Mouse (Mus musculus) erythroblast, adult 5-6 weeks (primary cell): ENCODE data around the gene Prdx4. TPM values are rescaled to one million over a fixed set of nuclear protein-coding genes. Genes with fewer than 3 reads are reported as not detected.
A peak's percentile ranks its signal among the peaks of the same experiment; 100 is the strongest.
"Not testable (repeated sequence)": the region's sequence is repeated elsewhere in the genome, so short reads cannot be mapped to it uniquely, and the experiment has no call there.

ENCODE experiments used
- ATAC-seq: replicated peaks from 2 replicates; pipeline ENCODE4 v1.8.0; 2016; ENCODE audit warnings: moderate number of reproducible peaks, mild to moderate bottlenecking, moderate TSS enrichment, inconsistent platforms; ENCODE audit not compliant: poor library complexity, low FRiP score, severe bottlenecking
- total RNA-seq, 2 experiments: library from RNA; stranded (forward) in 1 of 2; stranded (reverse) in 1 of 2; fragments of 150-400 nt in 1 of 2; fragments of 200-764, 138-1000 nt in 1 of 2; gene quantifications; 2 replicates each; pipeline versions ENCODE4 v1.2.3 to v1.2.4; 2015 to 2017; ENCODE audit warnings: low replicate concordance in 2 of 2

Prdx4 gene
- total RNA-seq (2015; ENCODE audit: low replicate concordance), result 13.0 and 15.0 TPM in 2 replicates
- total RNA-seq (2017; ENCODE audit: low replicate concordance), result 9.1 and 10.6 TPM in 2 replicates

DNA sequence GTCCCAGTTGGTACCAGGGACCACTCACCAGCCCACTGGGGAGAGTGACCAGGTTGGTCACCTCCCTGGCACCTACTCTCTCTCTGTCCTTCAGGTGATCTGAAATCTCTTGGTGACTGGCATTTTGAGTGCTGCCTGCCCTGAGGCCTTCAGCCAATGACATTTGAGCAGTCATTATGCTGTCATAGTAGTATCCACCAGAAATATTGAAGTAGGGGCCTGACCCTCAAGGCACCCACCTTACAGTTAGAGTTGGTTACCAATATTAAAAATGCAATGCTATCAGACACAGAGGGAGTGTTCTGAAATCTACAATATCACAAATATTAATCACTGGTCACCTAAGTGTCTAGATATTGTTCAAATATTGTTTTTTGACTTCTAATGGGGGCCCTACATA, at the start of gene Prdx4:
Prdx4 (minus strand) TSS at position 101 of the 400 bp plus-strand sequence.
- ATAC-seq, result no peak

DNA sequence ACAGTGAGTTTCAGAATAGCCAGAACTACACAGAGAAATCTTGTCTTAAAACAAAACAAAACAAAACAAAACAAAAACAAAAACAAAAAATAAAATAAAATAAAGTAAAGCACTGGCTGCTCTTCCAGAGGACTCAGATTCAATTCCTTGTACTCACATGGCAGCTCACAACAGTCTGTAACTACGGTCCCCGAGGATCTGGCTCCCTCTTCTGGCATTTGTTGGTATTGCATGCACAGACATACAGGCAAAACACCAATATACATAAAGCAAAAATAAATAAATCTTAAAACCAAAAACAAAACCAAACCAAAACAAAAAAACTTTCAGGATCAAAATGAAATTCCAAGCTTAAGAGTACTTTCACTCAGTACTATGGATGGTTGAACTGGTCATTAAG, 36.0 kb upstream of the Prdx4 start:
- ATAC-seq, result 0 out of 2 replicates have a peak, but pooled peaks have one; percentile 65

DNA sequence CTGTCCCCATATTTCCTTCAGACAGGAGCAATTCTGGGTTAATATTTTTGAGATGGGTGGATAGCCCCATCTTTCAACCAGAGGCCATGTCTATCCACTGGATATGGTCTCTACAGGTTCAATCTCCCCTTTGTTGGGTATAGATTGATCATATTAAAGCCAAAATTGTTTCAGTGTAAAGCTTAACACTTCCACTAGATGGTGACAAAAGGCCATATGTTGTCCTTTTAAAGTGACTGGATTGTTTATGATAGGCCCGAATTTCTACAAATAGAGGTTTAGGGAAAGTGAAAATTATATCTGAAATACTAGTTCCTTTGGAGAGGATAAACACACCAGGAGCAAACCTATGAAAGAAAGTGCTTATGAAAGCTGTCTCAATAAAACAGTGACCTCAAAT, 34.9 kb upstream of the Prdx4 start:
- ATAC-seq, result no peak

DNA sequence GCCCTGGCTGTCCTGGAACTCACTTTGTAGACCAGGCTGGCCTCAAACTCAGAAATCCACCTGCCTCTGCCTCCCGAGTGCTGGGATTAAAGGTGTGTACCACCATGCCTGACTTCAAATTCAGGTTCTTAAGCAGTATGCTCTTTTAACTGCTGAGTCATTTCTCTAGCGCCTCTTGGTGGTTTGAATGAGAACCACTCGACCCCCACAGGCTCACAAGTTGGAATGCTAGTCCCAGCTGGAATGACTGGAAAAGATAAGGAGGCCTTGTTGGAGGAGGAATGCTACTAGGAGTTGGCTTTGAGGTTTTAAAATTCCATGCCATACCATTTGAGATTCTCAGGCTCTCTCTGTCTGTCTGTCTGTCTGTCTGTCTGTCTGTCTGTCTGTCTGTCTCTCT, 29.6 kb upstream of the Prdx4 start:
- not testable (repeated sequence) for ATAC-seq

DNA sequence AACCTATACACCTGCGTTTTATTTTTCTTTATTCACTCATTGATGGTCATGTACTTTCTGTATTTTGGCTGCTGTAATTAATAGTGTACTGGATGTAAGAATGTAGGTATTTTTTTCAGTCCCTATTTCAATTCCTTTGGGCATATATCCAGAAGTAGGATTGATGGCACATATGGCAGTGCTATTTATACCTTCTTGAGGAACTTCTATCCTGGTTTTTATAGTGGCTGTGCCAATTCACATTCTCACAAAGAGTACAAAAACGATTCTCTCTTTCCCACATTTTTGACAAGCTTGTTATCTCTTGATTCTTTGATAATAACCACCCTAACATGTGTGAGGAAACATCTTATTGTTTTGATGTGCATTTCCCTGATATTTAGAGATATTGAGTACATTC, 24.5 kb upstream of the Prdx4 start:
- no peak for ATAC-seq

DNA sequence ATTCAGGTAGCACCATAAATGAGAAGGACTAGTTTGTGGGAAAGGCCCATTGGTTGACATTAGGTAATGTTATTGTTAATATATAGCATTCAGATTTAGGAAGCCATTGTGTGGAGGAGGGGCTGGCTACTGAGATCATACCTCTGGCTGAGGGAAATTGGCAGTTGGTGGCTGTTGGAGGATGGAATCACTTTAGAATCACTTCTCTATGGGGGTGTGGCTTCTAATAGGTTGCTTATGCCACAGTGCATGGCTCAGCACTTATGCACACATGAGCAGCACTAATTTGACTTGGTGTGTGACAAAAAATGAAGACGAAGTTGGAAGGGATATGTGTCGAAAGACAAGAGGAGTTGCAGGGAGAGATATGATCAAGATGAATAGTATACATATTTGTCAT, 5.7 kb upstream of the Prdx4 start:
- ATAC-seq, result no peak

DNA sequence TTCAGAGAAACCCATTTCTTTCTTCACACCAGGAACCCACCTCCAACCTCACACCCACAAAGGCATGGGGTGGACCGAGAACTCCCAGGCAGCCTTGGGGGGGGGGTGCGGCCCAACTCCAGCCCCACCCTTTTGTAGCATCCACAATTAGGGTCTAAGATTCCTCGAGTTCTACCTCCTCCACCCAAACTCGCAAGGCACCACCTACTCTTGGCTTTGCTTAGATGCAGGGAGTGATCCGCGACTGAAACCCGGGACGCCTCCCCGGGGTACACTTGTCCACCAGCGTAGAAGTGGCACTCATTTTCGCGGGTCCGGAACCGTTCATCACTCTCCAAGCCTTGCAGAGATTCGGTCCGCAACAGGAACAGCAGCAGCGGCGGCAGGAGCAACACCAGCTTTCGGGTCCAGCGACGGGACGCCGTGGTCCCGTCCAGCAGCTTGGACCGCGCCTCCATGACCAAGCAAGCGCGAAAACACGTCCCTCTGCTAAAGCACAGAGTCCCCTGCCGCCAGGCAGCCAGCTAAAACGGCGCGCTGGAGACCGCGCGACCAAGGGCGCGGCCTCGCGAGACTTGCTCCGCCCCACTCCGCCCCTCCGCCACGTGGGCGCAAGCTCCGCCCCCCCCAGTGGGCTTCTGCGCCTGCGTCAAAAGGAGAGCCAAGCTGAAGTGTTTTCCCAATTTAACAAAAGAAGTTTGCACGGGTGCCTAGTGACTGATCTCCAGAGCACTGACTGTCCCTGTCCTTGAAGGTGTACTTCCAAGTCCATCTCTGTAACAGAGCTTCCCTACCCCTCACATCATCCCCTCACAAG, 2.4 kb downstream of the Prdx4 start:
- ATAC-seq, result peak; percentile 99

DNA sequence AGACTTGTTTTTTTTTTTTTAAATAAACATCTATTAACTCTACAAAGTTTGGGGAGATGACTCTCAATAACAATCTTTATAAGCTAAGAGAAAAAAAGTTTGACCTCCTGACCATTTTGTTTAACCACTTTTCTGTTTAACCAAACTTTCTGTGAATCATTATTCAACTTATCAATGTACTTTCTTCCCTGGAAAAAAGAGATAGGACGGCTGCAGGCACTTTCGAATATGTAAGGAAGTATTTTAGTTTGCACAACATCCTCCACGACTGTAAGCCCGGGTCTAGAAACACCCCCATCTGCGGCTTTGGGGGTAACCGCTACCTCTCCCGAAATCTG, 3.0 kb downstream of the Prdx4 start:
- ATAC-seq, result no peak

DNA sequence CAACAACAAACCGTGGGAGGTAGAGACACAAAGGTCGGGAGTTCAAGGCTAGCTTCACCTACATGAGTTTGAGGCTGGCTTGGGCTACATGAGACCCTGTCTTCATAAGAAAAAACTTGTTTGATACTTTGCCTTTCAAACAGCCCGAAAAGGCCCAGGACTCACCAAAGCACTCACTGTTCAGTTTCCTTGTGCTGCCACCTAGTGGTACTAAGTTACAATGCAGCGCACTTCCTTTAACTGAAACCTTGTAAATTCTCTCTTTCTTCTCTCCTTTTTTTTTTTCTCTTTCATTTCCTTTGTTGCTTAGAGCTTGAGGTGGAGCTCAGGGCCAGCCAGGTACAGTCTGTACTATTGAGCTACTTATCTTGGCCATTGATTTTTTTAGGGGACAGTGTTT, 22.5 kb downstream of the Prdx4 start:
- ATAC-seq, result peak; percentile 69; the same call in 1 of the 2 replicates

DNA sequence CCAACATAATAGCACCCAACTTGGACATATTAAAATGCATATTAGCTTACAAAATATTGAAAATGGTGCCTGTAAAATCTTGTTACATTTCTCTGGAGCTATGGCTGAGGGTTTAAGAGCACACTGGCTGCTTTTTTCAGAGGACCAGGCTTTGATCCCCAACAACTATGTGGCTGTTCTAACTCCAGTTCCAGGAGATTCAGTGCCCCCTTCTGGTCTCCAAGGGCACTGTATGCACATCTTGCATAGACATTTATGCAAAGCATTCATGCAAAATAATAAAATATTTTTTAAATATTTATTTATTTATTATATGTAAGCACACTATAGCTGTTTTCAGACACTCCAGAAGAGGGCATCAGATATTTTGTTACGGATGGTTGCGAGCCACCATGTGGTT, 34.2 kb downstream of the Prdx4 start:
- ATAC-seq, result no peak

DNA sequence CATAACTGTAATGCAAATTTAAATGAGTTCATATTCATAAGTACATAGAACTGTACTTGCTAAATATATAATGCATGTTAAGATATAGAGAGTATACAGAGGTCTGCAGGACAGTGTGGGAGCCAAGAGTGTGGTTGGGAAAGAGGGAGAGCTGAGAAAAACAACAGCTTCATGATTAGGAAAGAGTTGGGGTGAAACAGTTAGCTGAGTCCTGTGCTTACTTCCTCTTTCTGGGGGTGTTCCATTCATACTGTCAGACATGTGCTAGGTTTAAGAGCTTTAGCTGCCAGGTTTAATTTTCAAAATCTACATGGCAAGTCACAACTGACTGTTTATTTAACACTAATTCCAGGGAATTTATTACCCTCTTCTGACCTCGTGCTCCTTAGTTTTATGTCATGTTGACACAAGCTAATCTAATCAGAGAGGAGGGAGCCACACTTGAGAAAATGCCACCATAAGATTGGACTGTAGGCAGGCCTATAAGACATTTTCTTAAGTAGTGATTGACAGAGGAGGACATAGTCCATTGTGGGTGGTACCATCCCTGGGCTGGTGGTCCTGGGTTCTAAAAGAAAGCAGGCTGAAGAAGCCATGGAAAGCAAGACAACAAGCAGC, 60.0 kb downstream of the Prdx4 start:
- ATAC-seq, result no peak

DNA sequence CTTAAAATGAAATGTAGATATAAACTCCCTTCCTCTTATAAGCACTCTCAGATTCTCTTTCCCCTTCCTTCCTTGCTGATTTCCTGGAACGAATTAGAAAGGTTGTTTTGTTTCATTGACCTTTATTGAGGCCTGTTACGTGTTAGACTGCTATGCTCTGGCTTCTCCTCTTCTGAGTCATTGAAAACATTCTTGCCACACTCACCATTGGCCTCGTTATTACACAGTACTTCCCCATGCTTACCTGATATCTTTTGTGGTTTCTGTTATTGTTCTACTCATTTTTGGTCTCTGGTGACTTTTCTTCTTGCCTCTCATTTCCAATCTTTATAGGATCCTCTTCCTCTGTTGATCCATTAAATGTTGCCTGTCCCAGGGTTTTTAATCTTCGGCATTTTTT, 62.1 kb downstream of the Prdx4 start:
- ATAC-seq, result no peak

Other genes with a start within 250 kb of the Prdx4 start
- not detected in 2 replicates for gene Magea2, start 247.1 kb downstream of the Prdx4 start, total RNA-seq (2015; ENCODE audit: low replicate concordance)
- gene Magea2, start 247.1 kb downstream of the Prdx4 start, total RNA-seq (2017; ENCODE audit: low replicate concordance), result not detected in 2 replicates
- not detected in 2 replicates for gene Cldn34b2, start 212.3 kb downstream of the Prdx4 start, total RNA-seq (2015; ENCODE audit: low replicate concordance)
- not detected in 2 replicates for gene Cldn34b2, start 212.3 kb downstream of the Prdx4 start, total RNA-seq (2017; ENCODE audit: low replicate concordance)
- 125 and 145 TPM in 2 replicates for gene Sat1, start 124.3 kb downstream of the Prdx4 start, total RNA-seq (2015; ENCODE audit: low replicate concordance)
- 78.6 and 150 TPM in 2 replicates for gene Sat1, start 124.3 kb downstream of the Prdx4 start, total RNA-seq (2017; ENCODE audit: low replicate concordance)
- 15.0 and 24.2 TPM in 2 replicates for gene Acot9, start 78.3 kb downstream of the Prdx4 start, total RNA-seq (2015; ENCODE audit: low replicate concordance)
- gene Acot9, start 78.3 kb downstream of the Prdx4 start, total RNA-seq (2017; ENCODE audit: low replicate concordance), result 12.8 and 18.7 TPM in 2 replicates